Mouse (Mus musculus) forebrain, embryonic 12.5 days (tissue): ENCODE data around the gene Vgll4. TPM values are rescaled to one million over a fixed set of nuclear protein-coding genes. Genes with fewer than 3 reads are reported as not detected.

ENCODE experiments used
- ATAC-seq: fragments of 200-750 bp; cut with Nextera tagmentation; 2 replicates; pipeline ENCODE4 v1.8.0; 2017; ENCODE audit warnings: moderate TSS enrichment; ENCODE audit not compliant: low FRiP score
- H3K27ac ChIP-seq: fragments of 300-500 bp; sonication (generic); 2 replicates; pipeline ENCODE4 v1.5.1; 2016; ENCODE audit warnings: mild to moderate bottlenecking
- H3K27me3 ChIP-seq: fragments of 300-500 bp; sonication (generic); 2 replicates; pipeline ENCODE4 v1.6.1; 2016; ENCODE audit warnings: mild to moderate bottlenecking
- H3K36me3 ChIP-seq: fragments of 300-500 bp; sonication (generic); replicated peaks from 2 replicates; pipeline ENCODE4 v1.6.1; 2016; ENCODE audit warnings: mild to moderate bottlenecking
- H3K4me1 ChIP-seq: fragments of 300-500 bp; sonication (generic); 2 replicates; pipeline ENCODE4 v1.6.1; 2016
- H3K4me2 ChIP-seq: fragments of 300-500 bp; sonication (generic); 2 replicates; pipeline ENCODE4 v1.6.1; 2016; ENCODE audit warnings: mild to moderate bottlenecking, moderate library complexity
- H3K4me3 ChIP-seq: fragments of 300-500 bp; sonication (generic); replicated peaks from 2 replicates; pipeline ENCODE4 v1.5.1; 2016; ENCODE audit warnings: mild to moderate bottlenecking
- H3K9ac ChIP-seq: fragments of 300-500 bp; sonication (generic); 2 replicates; pipeline ENCODE4 v1.6.1; 2016; ENCODE audit warnings: mild to moderate bottlenecking
- H3K9me3 ChIP-seq: fragments of 300-500 bp; sonication (generic); 2 replicates; pipeline ENCODE4 v1.6.1; 2016
- WGBS: fragments of 180-500 bp; shearing (Covaris S2); methylation state at CpG from one replicate; pipeline ENCODE4 v1.1.7; 2016; 5-methylcytosine and 5-hydroxymethylcytosine counted together
- polyA plus RNA-seq: library from polyadenylated mRNA; unstranded; fragments of >200 nt; fragmentation: Nextera tagmentation; extraction: Ambion mirVana; gene quantifications from 2 replicates; pipeline ENCODE4 v1.2.1, GENCODE M21; 2016

Gene Vgll4
- polyA plus RNA-seq, 1 experiment from 2014 or later, result 96.1 TPM

- H3K36me3 ChIP-seq, result no peaks in the 10 kb centered on the region
- H3K27me3 ChIP-seq, result peaks cover 63% of the 10 kb centered on the region
- no peaks in the 10 kb centered on the region for H3K9me3 ChIP-seq
- 27% methylated on average over 6 of the region's 6 CpGs for WGBS
- ATAC-seq, result no peak
- no peak overlapping the region for H3K27ac ChIP-seq
- peaks cover 26% of the 10 kb centered on the region for H3K4me1 ChIP-seq
- no peak overlapping the region for H3K9ac ChIP-seq
- H3K4me3 ChIP-seq, result no peak overlapping the region
- H3K4me2 ChIP-seq, result no peak overlapping the region
Observed at GRCm38 (mm10) chr6:114970386-114970785, 592 bp upstream of the Vgll4 start.

- under 1% methylated on average over 82 of the region's 82 CpGs for WGBS
Observed at GRCm38 (mm10) chr6:114968361-114969212, 1.2 kb downstream of the Vgll4 start.

GRCm38 (mm10) chr6:114967623-114968022 is 2.2 kb downstream of the Vgll4 start:
- no peak overlapping the region for H3K9ac ChIP-seq
- 34% methylated on average over 12 of the region's 12 CpGs for WGBS
- no peak for ATAC-seq
- peaks cover 30% of the 10 kb centered on the region for H3K4me1 ChIP-seq
- no peak overlapping the region for H3K4me3 ChIP-seq
- H3K4me2 ChIP-seq, result peak overlapping the region; percentile 100; the same call in 1 of the 2 replicates
- H3K36me3 ChIP-seq, result no peaks in the 10 kb centered on the region
- peaks cover 66% of the 10 kb centered on the region for H3K27me3 ChIP-seq
- H3K9me3 ChIP-seq, result no peaks in the 10 kb centered on the region
- H3K27ac ChIP-seq, result no peak overlapping the region

More at GRCm38 (mm10) chr6:114968361-114969212, 1.2 kb downstream of the Vgll4 start:
- Histone ChIP-seq H3K9ac (peak overlapping the region; percentile 61), H3K27me3 (peaks cover 73% of the 10 kb centered on the region), H3K9me3 (no peaks in the 10 kb centered on the region), H3K4me2 (peak overlapping the region; percentile 100), H3K4me3 (peak overlapping the region; percentile 69), H3K27ac (no peak overlapping the region), H3K4me1 (peaks cover 28% of the 10 kb centered on the region), H3K36me3 (no peaks in the 10 kb centered on the region)
- peak; percentile 73 for ATAC-seq

GRCm38 (mm10) chr6:114966396-114967154 is 3.2 kb downstream of the Vgll4 start:
- Histone ChIP-seq H3K27ac (no peak overlapping the region), H3K27me3 (peaks cover 70% of the 10 kb centered on the region), H3K4me2 (no peak overlapping the region), H3K4me3 (no peak overlapping the region), H3K36me3 (no peaks in the 10 kb centered on the region), H3K9ac (no peak overlapping the region), H3K4me1 (peaks cover 30% of the 10 kb centered on the region), H3K9me3 (no peaks in the 10 kb centered on the region)
- WGBS, result 47% methylated on average over 2 of the region's 2 CpGs
- ATAC-seq, result no peak

GRCm38 (mm10) chr6:114965802-114966201 is 4.0 kb downstream of the Vgll4 start:
- Histone ChIP-seq H3K9me3 (no peaks in the 10 kb centered on the region), H3K4me1 (peaks cover 30% of the 10 kb centered on the region), H3K27ac (no peak overlapping the region), H3K36me3 (no peaks in the 10 kb centered on the region), H3K4me2 (no peak overlapping the region), H3K9ac (no peak overlapping the region), H3K27me3 (peaks cover 71% of the 10 kb centered on the region), H3K4me3 (no peak overlapping the region)
- WGBS, result 92% methylated on average over 3 of the region's 3 CpGs
- no peak for ATAC-seq

GRCm38 (mm10) chr6:114965396-114965795 is 4.4 kb downstream of the Vgll4 start:
- H3K27me3 ChIP-seq, result peaks cover 66% of the 10 kb centered on the region
- no peaks in the 10 kb centered on the region for H3K36me3 ChIP-seq
- 80% methylated on average over 8 of the region's 8 CpGs for WGBS
- no peak overlapping the region for H3K4me3 ChIP-seq
- H3K4me2 ChIP-seq, result no peak overlapping the region
- ATAC-seq, result no peak
- H3K9me3 ChIP-seq, result no peaks in the 10 kb centered on the region
- no peak overlapping the region for H3K9ac ChIP-seq
- H3K27ac ChIP-seq, result no peak overlapping the region
- peaks cover 30% of the 10 kb centered on the region for H3K4me1 ChIP-seq

- Histone ChIP-seq H3K9me3 (no peaks in the 10 kb centered on the region), H3K4me1 (peaks cover 22% of the 10 kb centered on the region), H3K9ac (no peak overlapping the region), H3K36me3 (no peaks in the 10 kb centered on the region), H3K4me3 (no peak overlapping the region), H3K27ac (no peak overlapping the region), H3K27me3 (peaks cover 55% of the 10 kb centered on the region), H3K4me2 (no peak overlapping the region)
- WGBS, result 97% methylated on average over 2 of the region's 2 CpGs
- ATAC-seq, result no peak
Observed at GRCm38 (mm10) chr6:114964235-114964634, 5.6 kb downstream of the Vgll4 start.

GRCm38 (mm10) chr6:114963636-114964035 is 6.2 kb downstream of the Vgll4 start:
- H3K27me3 ChIP-seq, result peaks cover 49% of the 10 kb centered on the region
- H3K27ac ChIP-seq, result no peak overlapping the region
- H3K4me2 ChIP-seq, result no peak overlapping the region
- H3K9me3 ChIP-seq, result no peaks in the 10 kb centered on the region
- no peak overlapping the region for H3K4me3 ChIP-seq
- H3K4me1 ChIP-seq, result peaks cover 16% of the 10 kb centered on the region
- no peaks in the 10 kb centered on the region for H3K36me3 ChIP-seq
- 66% methylated on average over 5 of the region's 5 CpGs for WGBS
- no peak for ATAC-seq
- H3K9ac ChIP-seq, result no peak overlapping the region

GRCm38 (mm10) chr6:114961276-114962068 is 8.3 kb downstream of the Vgll4 start:
- Histone ChIP-seq H3K9ac (no peak overlapping the region), H3K4me3 (no peak overlapping the region), H3K36me3 (no peaks in the 10 kb centered on the region), H3K4me1 (peaks cover 4% of the 10 kb centered on the region; the same call in 1 of the 2 replicates), H3K27ac (no peak overlapping the region), H3K9me3 (no peaks in the 10 kb centered on the region), H3K4me2 (no peak overlapping the region), H3K27me3 (peaks cover 40% of the 10 kb centered on the region)
- 82% methylated on average over 10 of the region's 10 CpGs for WGBS
- no peak for ATAC-seq

GRCm38 (mm10) chr6:114959012-114959398 is 10.8 kb downstream of the Vgll4 start:
- H3K4me2 ChIP-seq, result no peak overlapping the region
- H3K9ac ChIP-seq, result no peak overlapping the region
- H3K36me3 ChIP-seq, result no peaks in the 10 kb centered on the region
- 86% methylated on average over 6 of the region's 6 CpGs for WGBS
- no peaks in the 10 kb centered on the region for H3K9me3 ChIP-seq
- H3K27ac ChIP-seq, result no peak overlapping the region
- no peak overlapping the region for H3K4me3 ChIP-seq
- peaks cover 4% of the 10 kb centered on the region; the same call in 1 of the 2 replicates for H3K4me1 ChIP-seq
- H3K27me3 ChIP-seq, result peaks cover 19% of the 10 kb centered on the region; the same call in 1 of the 2 replicates
- no peak for ATAC-seq

- Histone ChIP-seq H3K9ac (no peak overlapping the region), H3K9me3 (no peaks in the 10 kb centered on the region), H3K4me3 (no peak overlapping the region), H3K27me3 (peaks cover 20% of the 10 kb centered on the region), H3K27ac (no peak overlapping the region), H3K4me2 (no peak overlapping the region), H3K4me1 (peaks cover under 1% of the 10 kb centered on the region; the same call in 1 of the 2 replicates), H3K36me3 (no peaks in the 10 kb centered on the region)
- WGBS, result 86% methylated on average over 10 of the region's 10 CpGs
- no peak for ATAC-seq
Observed at GRCm38 (mm10) chr6:114958249-114959011, 11.4 kb downstream of the Vgll4 start.
